Mouse (Mus musculus) induced T-regulatory cell, adult 2 months (primary cell): Measurements from ENCODE around the gene Gm10401.
"Not testable (repeated sequence)": the region's sequence is repeated elsewhere in the genome, so short reads cannot be mapped to it uniquely, and the experiment has no call there.

ENCODE experiments used
- DNase-seq: peaks from one replicate; pipeline ENCODE4 v3.0.0-alpha.2; 2012; ENCODE audit warnings: low read depth

Gene Gm10401

DNA sequence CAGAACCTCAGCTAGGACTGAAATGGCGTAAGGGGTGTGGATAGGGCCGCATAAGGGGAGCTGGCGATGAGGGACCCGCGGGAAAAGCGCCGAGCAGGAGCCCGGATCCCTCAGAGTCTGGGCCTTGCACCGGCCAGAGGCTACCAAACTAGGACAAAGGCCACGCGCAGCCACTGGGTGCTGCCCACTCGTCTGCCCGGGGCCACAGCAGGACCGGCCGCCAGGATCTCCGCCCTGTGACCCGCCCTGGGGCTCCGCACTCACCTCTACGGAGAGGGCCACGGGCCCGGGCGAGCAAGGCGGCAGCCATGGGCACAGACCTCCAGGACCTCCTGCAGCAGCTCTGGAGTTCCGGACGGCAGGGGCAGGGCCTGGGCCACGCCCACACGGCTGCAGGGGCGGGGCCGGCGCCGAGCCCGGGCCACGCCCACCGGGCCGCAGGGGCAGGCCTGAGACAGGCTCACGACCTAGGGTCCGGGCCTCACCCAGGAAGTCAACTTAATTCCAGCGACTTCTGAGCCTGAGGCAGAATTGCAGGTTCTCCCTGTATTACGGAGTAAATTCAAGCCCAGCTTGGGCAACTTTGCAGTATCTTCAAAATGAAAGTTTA is 21.0 kb upstream of the Gm10401 start, which contains the start of gene Acads:
TSS of gene Acads (minus strand) at position 386 of the 610 bp plus-strand sequence.
- peak; percentile 90 for DNase-seq

DNA sequence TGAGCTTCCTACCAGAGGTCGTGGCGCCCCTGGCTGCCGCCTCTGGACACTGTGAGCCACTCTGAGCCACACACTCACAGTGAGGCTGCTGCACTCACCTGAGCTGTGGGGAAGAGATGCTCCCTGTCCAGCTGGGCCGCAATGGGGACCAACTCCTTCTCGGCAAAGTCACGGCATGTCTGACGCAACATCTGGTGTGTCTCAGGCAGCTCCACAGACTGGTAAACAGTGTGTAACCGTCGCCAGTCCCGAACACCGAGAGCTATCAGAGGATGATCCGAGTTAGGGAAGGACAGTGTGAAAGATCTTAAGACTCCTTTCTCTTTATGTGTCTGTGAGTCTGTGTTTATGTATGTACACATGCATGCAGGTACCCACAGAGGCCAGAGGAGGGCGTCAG is 19.4 kb upstream of the Gm10401 start:
- DNase-seq = no peak

DNA sequence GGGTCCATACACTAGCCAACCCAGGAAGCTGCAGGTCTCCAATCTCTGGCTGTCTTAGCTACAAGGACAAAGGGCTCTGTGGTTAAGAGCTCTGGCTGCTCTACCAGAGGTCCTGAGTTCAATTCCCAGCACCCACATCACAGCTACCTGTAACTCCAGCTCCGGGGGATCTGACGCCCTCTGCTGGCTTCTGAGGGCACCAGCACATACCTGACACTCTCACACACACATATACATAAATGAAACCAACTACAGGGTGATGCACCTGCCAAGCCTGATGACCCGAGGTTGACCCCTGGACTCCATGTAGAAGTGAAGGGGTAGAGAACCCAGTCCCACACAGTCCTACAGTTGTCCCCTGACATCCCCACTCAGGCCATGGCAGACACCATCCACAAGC is 18.3 kb upstream of the Gm10401 start:
- DNase-seq = no peak

DNA sequence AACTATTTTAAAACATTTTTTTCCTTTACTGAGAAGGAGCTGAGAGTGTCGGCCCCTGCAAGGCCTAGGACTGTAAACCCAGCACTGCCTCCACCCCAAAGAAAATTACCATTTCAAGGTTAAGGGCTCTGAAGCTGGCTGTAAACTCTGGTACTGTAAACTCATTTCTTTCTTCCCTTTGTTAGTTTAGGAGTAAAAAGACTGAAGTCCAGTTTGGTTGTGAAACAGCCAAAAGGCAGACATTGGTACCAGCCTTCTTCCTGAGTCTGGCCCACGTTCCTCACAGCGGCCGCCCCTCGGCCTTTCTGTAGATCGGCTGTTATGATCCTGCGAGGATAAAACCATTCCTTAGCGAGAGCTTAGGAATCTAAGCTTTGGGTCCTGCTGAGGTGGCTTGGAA is 16.4 kb upstream of the Gm10401 start:
- DNase-seq = no peak

DNA sequence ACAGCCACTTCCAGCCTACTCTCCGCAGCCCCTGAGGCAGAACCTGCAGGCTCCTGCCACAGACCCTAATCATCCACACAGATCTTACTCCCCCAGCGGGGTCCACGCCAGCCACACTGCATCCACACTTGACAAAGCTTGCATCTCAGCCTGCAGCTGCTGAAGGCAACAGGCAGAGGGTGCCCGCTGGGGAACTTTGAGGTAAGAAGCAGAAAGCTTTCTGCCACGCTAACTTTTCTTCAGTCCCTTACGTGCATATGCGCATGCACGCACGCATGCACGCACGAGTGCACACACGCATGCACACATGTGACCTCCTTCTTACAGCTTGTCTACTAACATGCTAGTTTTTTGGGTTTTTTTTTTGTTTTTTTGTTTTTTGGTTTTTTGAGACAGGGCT is 15.1 kb upstream of the Gm10401 start:
- DNase-seq = no peak

DNA sequence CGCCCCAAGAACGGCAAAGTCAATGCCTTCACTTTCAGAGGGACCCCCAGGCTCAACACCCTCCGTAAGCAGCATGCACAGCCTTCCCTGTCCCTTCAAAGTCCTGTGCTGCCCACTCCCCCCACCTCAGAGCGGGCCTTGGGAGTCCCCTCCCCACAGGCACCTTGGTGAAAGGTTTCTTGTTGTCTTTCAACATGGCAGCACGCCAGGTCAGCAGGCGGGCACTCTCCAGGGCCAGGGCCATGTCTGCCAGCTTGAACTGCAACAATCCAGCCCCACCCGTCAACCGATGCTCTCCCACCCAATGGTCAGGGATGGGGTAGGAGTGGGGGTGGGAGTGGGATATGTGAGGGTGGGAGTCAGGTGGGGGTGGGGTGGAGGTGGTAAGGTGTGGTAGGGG is 13.1 kb upstream of the Gm10401 start:
- no peak for DNase-seq

DNA sequence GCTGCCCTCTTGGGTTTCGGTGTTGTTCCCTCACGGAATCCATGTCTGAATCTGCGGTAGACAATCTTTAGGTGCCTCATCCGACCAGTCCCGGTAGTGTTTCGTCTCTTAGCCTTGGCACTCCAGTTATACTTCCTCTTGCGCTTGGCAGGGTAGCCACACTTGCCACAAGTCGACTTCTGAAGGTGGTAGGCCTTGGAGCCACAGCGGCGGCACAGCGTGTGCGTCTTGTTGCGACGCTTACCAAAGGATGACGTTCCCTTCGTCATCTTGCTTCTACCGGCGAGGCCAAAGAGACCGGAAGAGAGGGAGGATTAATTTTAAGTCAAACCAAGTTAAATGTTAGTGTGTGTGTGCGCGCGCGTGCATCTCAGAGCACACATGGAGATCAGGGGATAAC is 5.2 kb upstream of the Gm10401 start:
- not testable (repeated sequence) for DNase-seq

DNA sequence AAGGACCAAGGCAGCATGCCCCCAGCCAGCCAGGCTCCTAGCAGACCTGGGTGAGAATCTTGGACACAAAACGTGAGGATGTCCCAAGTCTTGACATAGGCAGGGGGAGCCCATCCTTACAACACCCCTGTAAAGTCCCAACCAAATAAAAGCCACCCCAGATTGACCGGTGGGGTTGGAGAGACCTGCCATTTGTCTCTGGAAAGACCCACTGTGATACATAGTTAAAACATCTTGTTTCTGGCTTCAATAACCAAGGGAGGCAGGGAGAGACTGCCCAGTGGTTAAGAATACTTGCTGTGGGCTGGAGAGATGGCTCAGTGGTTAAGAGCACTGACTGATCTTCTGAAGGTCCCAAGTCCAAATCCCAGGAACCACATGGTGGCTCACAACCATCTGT is 4.1 kb upstream of the Gm10401 start:
- DNase-seq = no peak

DNA sequence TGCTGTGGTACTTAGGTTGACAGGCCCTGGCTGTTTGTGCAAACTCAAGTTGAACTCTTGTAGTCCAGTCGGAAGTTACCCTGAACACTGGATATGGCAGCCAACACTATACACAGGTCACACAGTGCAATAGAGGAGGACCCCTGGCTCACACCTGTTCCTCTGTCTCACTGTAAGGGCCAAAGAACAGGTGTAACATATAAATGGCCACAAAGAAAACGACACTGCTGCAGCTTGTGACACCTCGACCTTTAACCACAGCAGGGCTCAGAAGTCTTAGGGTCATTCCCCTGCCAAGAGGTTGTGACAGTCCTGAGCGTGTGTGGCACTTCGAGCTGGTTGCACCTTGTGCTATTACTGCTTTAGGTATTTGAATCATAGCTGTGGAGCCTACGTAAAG is 2.4 kb upstream of the Gm10401 start:
- no peak for DNase-seq

DNA sequence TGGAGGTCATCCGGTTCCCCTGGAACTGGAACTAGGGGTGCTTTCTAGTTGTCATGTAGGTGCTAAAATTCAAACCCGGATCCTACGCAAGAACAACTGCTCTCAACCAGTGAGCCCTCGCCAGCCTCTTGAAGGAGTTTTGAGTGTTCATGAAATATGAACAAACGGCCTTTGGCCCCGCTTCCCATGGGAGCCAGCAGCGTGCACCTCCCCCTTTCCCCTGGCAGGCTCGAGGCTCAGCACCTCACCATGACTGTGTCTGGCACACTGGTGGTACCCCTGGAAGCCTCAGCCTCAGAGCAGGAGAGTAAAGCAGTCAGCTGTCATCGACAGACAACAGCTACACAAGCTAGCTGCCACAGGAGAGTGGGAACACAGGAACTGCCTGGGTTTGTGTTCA is 1.9 kb upstream of the Gm10401 start:
- no peak for DNase-seq

DNA sequence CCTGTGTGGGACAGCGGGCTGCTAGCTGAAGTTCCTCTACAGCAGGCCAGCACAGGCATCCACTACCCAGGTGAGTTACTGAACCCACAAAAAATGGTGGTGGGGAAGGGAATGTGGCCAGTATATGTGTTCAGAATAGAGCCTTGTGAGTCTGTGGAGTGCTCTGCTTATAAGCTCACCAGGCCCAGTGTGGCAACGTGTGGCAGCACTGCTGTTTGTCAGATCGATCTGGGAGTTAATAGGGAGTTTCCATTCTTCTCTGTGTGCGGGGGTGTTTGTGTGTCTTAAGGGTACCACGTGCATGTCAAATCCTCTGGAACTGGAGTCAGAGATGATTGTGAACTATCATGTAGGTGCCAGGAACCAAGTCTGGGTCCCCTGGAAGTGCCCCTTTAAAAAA is 1.4 kb upstream of the Gm10401 start:
- DNase-seq = no peak

DNA sequence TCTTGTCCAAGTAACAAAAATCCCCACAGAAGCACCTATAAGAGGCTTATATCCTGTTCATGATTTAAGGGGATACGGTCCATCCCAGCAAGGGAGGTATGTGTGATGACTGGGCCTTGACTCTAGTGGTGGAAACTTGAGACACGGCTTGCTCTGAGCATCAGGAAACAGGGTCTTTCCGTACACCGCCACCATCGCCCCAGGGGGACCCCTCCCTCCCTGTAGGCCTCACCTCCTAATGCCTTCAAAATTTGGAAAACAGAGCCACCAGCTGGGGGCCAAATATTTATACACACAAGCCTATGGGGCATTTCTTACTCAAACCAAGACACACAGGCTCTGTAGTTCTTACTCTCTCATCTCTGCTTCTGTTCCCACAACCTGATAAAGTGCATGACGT is 6.3 kb downstream of the Gm10401 start:
- peak; percentile 56 for DNase-seq

DNA sequence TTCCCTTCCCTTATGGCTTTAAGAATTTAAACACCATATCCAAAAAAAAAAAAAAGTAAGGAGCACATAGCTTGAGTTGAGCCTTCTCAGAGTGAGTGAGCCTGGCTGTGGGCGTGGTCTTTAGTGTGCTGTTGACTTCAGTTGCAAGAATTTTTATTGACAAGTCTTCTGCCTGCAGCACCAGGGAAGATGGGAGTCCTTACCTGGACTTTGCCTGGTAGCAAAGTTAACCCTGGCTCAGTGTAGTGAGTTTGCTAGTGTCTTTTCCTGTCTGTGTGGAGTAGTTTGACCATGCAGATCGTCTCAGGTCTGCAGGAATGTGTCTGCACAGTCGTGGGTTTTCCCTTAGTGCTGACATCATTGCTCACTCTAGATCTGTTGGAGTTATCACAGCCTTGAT is 7.1 kb downstream of the Gm10401 start:
- DNase-seq = peak; percentile 31

DNA sequence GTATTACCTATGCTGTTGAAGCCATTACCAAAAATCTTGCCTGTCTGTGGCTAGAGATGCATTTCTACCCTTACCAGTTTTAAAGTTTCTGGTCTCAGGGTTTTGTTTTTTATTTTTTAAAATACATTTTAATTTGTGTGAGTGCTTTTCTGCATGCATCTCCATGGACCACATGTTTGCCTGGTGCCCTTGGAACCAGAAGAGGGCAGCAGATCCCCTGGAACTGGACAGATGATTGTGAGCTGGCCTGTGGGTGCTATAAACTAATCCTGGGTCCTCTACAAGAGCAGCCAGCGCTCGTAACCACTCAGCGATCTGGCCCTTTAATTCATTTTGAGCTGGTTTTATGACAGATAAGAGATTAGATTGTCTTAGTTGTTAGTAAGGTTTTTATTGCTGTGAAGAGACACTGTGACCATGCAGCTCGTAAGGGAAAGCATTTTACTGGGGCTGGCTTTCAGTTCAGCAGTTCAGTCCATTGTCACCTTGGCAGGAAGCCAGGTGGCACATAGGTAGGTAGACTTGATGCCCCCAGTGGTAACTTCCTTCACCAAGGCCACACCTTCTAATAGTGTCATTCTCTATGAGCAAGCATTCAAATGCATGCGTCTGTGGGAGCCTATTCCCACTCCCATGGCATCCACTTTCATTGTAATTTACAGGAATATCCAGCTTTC is 8.4 kb downstream of the Gm10401 start:
- DNase-seq = no peak

DNA sequence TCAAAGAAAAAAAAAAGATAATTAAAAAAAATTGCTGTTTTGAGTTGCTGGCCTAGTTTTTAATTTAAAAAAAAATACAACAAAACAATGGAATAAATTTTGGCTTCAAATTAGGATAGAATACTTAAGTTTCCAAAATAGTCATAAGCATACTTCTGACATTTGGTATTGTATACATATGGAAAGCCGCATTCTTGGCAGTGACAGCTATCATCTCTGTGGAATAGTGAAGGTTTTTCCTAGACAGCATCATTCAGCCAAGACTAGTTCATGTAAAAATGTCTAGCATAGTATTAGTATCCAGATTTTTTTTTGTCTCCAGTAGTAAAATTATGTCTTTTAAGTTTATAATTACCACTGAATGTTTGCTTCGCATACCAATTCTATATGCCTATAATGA is 12.4 kb downstream of the Gm10401 start:
- no peak for DNase-seq

DNA sequence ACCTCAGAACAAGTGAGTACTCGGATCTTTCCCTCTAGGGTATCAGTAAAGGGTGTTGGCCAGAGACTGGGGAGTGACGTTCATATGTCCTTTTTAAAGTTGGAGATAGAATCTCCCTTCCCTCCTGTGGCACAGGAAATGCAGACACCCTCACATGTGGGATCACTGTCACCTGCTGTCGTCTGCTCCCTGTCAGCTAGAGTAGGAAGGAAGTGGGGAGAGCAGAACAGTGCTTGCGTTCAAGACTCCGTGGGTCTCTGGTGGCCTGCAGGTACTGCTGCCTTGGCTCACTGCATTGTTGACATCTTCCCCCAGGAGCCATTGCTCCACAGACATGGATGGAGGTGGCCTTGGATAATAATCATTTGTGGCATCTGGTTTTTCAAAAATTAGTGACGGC is 14.6 kb downstream of the Gm10401 start:
- no peak for DNase-seq

DNA sequence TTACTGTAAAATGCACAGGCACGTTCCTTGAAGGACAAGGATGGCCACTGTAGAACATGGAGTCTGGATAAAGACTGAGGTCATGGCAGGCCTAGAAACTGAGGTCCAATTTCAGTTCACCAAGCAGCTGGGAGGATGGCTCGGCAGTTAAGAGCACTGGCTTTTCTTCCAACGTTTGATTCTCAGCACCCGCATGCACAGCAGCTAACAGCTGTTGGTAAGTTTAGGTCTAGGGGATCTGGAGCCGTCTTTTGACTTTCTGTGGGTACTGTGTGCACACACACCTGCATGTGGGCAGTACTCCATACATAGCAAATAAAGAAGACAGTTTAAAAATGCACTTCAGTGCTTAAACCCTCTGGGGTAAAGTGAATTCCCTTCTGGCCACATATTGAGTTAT is 16.5 kb downstream of the Gm10401 start:
- DNase-seq = no peak

DNA sequence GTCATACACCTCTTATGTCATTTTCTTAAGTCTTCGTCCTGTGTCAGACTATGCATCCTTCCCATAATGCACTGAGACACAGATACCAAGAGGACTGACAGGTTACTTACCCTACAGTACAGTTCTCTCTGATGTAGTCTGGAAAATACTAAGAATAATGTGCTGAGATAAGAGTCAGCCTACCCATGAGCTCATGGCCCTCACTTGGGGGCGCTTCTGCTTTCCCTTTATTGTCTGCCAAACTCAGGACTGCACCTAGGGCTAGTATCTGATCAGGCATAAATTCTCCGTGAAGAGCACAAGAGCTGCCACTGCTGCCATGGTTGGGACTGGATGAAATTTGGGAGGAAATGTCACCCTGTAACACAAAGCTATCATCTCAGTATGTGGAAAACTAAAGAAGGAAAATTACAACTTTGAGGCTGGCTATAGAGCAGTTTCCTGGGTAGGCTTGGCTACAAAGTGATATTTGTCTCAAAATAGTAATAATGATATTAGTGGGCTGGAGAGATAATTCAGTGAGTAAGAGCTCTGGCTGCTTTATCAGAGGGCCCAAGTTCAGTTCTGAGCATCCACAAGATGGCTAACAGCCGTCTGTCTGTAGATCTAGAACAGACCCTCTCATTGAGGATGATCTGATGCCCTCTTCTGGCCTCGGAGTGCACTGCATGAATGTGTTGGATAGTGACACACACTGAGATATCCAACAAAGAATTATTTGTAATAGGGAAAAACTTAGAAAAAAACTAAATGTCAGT is 21.8 kb downstream of the Gm10401 start:
- DNase-seq = peak; percentile 77

DNA sequence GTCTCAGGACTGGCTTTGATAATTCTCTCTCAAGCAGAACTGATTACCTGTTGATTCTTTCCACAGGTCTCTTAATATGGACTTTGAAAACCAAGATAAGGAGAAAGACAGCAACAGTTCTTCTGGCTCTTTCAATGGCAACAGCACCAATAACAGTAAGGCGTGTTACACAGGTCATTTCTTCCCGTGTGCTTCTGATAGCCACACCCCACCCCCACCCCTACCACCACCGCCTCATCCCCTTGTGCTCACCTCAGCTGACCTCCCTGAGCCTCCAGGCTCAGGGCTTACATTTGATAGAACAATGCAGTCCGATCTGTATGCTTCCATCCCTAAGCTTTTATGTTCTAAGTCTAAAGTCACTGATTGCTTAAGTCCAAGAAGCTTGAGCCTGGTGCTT is 23.3 kb downstream of the Gm10401 start:
- no peak for DNase-seq

DNA sequence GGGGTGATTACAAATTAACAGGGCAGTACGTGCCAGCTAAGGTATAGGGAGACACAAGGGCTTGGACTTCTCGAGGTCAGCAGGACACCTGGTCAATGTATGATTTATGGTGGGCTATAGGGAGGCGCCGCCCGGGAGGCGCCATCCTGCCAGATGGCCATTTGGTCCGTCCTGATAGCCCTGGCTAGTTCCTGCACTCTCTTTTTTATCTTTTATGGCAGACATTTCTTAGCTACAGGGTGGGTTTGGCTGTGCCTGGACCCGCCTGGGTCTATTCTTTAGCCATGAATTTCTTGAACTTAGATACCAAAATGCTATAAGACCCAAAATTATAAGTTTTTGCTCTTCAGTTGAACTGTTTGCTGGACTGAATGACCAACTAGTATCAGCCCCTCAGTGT is 24.8 kb downstream of the Gm10401 start:
- not testable (repeated sequence) for DNase-seq

DNA sequence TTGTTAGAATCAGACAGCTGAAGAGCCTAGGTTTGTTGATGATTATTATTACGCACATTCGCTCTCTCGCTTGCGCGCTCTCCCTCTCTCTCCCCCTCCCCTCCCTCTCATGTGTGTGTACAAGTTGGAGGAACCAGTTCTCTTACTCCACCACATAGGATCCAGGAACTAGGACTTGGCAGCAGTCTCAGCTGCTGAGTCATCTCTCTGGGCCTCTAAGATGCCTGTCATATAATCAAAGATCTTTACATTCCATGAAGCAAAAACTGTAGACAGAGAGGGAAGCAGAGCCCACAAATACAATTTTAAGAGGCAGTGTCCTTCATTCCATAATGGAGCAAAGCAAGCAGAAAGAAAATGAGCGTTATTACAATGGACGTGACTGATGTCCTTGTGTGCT is 26.0 kb downstream of the Gm10401 start:
- DNase-seq = no peak

DNA sequence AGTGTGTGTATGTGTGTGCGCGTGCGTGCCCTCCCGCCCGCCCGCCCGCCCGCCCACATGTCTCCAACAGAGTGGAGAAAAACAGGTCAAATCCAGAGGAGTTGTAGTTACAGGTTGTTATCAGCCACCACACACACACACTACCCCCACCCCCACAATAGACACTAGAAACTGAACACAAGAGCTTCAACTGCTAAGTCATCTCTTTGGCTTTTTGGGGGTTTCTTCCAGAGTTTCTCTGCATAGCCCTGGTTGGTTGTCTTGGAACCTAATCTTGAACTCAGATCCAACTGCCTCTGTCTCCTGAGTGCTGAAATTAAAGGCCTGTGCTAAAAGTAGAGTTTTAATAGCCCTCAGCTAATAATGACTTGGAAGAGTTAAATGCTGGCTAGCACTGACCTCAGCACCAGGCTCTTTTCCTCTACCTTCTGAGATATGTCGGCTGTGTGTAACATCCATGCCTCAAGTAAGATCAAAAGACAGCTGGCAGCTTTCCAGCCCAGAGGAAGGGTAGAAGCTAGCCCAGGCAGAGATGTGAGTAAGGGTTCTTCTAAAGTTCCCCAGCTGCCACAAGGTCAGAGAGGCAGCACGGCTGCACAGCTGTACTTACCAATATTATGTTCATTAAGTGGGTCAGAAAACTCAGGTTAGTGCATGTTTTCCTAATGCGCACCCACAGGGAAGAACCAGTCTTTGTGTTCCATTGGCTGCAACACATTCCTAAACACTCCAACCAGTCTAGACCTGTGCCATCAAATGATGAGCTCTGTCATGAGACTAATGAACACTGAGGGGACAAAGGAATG is 26.8 kb downstream of the Gm10401 start:
- DNase-seq = no peak

DNA sequence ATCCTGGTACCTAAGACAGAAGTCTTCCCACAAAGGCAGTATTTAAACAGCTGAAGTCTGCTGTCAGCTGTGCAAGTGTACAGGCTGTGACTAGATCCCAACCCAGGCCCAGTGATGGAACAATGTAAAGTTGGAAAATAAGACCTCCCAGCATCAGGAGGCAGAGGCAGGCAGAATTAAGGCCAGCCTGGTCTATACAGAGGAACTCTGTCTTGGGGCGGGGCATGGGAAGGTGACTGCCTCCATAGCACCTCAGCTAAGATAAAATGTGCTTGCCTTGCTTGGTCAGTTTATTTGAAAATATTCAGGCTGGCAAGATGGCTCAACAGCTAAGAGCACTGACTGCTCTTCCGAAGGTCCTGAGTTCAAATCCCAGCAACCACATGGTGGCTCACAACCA is 27.6 kb downstream of the Gm10401 start:
- DNase-seq = no peak
